Mouse (Mus musculus) monocyte, adult 2 months (primary cell): ENCODE measurements around the gene Prex1.
"Not testable (repeated sequence)": the region's sequence is repeated elsewhere in the genome, so short reads cannot be mapped to it uniquely, and the experiment has no call there.

Source experiments
- DNase-seq, 2 experiments: peaks; one replicate each; pipeline ENCODE4 v3.0.0; 2022; ENCODE audit warnings: low spot score in 2 of 2, low read depth in 1 of 2

Gene Prex1

GRCm38 (mm10) chr2:166713690-166714426 is at the start of gene Prex1:
Gene Prex1 (minus strand): TSS chr2:166713832.
- peak; percentile 91 to 98 for DNase-seq

- DNase-seq: no peak
Observed at GRCm38 (mm10) chr2:166757969-166758368, 44.3 kb upstream of the Prex1 start.

- DNase-seq: no peak
Observed at GRCm38 (mm10) chr2:166754760-166755159, 41.1 kb upstream of the Prex1 start.

- DNase-seq: no peak
Observed at GRCm38 (mm10) chr2:166754194-166754593, 40.6 kb upstream of the Prex1 start.

GRCm38 (mm10) chr2:166750620-166751191 is 37.1 kb upstream of the Prex1 start:
- DNase-seq: no peak

- not testable (repeated sequence) for DNase-seq
Observed at GRCm38 (mm10) chr2:166746261-166746913, 32.8 kb upstream of the Prex1 start.

GRCm38 (mm10) chr2:166745849-166746248 is 32.2 kb upstream of the Prex1 start:
- no peak for DNase-seq

GRCm38 (mm10) chr2:166744433-166744832 is 30.8 kb upstream of the Prex1 start:
- DNase-seq: no peak

- no peak for DNase-seq
Observed at GRCm38 (mm10) chr2:166743504-166743903, 29.9 kb upstream of the Prex1 start.

GRCm38 (mm10) chr2:166741445-166741844 is 27.8 kb upstream of the Prex1 start:
- DNase-seq: no peak

GRCm38 (mm10) chr2:166740396-166740795 is 26.8 kb upstream of the Prex1 start:
- DNase-seq: peak in 1 of 2 experiments; percentile 40

GRCm38 (mm10) chr2:166737307-166737706 is 23.7 kb upstream of the Prex1 start:
- DNase-seq: no peak

GRCm38 (mm10) chr2:166735469-166736001 is 21.9 kb upstream of the Prex1 start:
- no peak for DNase-seq

- no peak for DNase-seq
Observed at GRCm38 (mm10) chr2:166732860-166733259, 19.2 kb upstream of the Prex1 start.

- no peak for DNase-seq
Observed at GRCm38 (mm10) chr2:166732146-166732545, 18.5 kb upstream of the Prex1 start.

GRCm38 (mm10) chr2:166731102-166731883 is 17.7 kb upstream of the Prex1 start:
- DNase-seq: not testable (repeated sequence)

- no peak for DNase-seq
Observed at GRCm38 (mm10) chr2:166730567-166730915, 16.9 kb upstream of the Prex1 start.

GRCm38 (mm10) chr2:166729656-166730566 is 16.3 kb upstream of the Prex1 start:
- peak in 1 of 2 experiments; percentile 71 for DNase-seq

GRCm38 (mm10) chr2:166729045-166729444 is 15.4 kb upstream of the Prex1 start:
- DNase-seq: no peak

- no peak for DNase-seq
Observed at GRCm38 (mm10) chr2:166728261-166728680, 14.6 kb upstream of the Prex1 start.
